Mouse (Mus musculus): ENCODE results near the gene Hid1. TPM values are rescaled to one million over a fixed set of nuclear protein-coding genes. Genes with fewer than 3 reads are reported as not detected.

Hid1 gene
- total RNA-seq, 2 experiments from 2014 or later, result 98.8 to 107 TPM

- no peak for DNase-seq (ENCODE audit: extremely low spot score in 1 of 2, low spot score in 1 of 2)
These were observed 9.7 kb upstream of the Hid1 start for GRCm38 (mm10) chr11:115377254-115377653.

- no peak for DNase-seq (ENCODE audit: extremely low spot score in 1 of 2, low spot score in 1 of 2)
These were observed 9.2 kb upstream of the Hid1 start for GRCm38 (mm10) chr11:115376722-115377121.

GRCm38 (mm10) chr11:115374695-115375425 is 7.3 kb upstream of the Hid1 start:
- no peak for DNase-seq (ENCODE audit: extremely low spot score in 1 of 2, low spot score in 1 of 2)

- peak; percentile 61 to 67 for DNase-seq (ENCODE audit: extremely low spot score in 1 of 2, low spot score in 1 of 2)
These were observed 6.5 kb upstream of the Hid1 start for GRCm38 (mm10) chr11:115373805-115374694.

GRCm38 (mm10) chr11:115372737-115373136 is 5.2 kb upstream of the Hid1 start:
- no peak for DNase-seq (ENCODE audit: extremely low spot score in 1 of 2, low spot score in 1 of 2)

GRCm38 (mm10) chr11:115372015-115372414 is 4.5 kb upstream of the Hid1 start:
- DNase-seq (ENCODE audit: extremely low spot score in 1 of 2, low spot score in 1 of 2), result no peak

GRCm38 (mm10) chr11:115371354-115371753 is 3.8 kb upstream of the Hid1 start:
- no peak for DNase-seq (ENCODE audit: extremely low spot score in 1 of 2, low spot score in 1 of 2)

- no peak for DNase-seq (ENCODE audit: extremely low spot score in 1 of 2, low spot score in 1 of 2)
These were observed 2.8 kb upstream of the Hid1 start for GRCm38 (mm10) chr11:115370368-115370767.

- no peak for DNase-seq (ENCODE audit: extremely low spot score in 1 of 2, low spot score in 1 of 2)
These were observed 706 bp downstream of the Hid1 start for GRCm38 (mm10) chr11:115366706-115367394.

- DNase-seq (ENCODE audit: extremely low spot score in 1 of 2, low spot score in 1 of 2), result no peak
These were observed 1.4 kb downstream of the Hid1 start for GRCm38 (mm10) chr11:115366039-115366705.

GRCm38 (mm10) chr11:115364136-115364535 is 3.4 kb downstream of the Hid1 start:
- no peak for DNase-seq (ENCODE audit: extremely low spot score in 1 of 2, low spot score in 1 of 2)

- no peak for DNase-seq (ENCODE audit: extremely low spot score in 1 of 2, low spot score in 1 of 2)
These were observed 7.8 kb downstream of the Hid1 start for GRCm38 (mm10) chr11:115359726-115360125.

- no peak for DNase-seq (ENCODE audit: extremely low spot score in 1 of 2, low spot score in 1 of 2)
These were observed 8.3 kb downstream of the Hid1 start for GRCm38 (mm10) chr11:115359293-115359692.

- peak; percentile 51 to 81 for DNase-seq (ENCODE audit: extremely low spot score in 1 of 2, low spot score in 1 of 2)
These were observed 9.1 kb downstream of the Hid1 start for GRCm38 (mm10) chr11:115358468-115358867.

- peak; percentile 57 to 74 for DNase-seq (ENCODE audit: extremely low spot score in 1 of 2, low spot score in 1 of 2)
These were observed 13.4 kb downstream of the Hid1 start for GRCm38 (mm10) chr11:115354183-115354582.

GRCm38 (mm10) chr11:115353375-115353774 is 14.2 kb downstream of the Hid1 start:
- DNase-seq (ENCODE audit: extremely low spot score in 1 of 2, low spot score in 1 of 2), result no peak

GRCm38 (mm10) chr11:115349976-115350375 is 17.6 kb downstream of the Hid1 start:
- no peak for DNase-seq (ENCODE audit: extremely low spot score in 1 of 2, low spot score in 1 of 2)

- DNase-seq (ENCODE audit: extremely low spot score in 1 of 2, low spot score in 1 of 2), result no peak
These were observed 18.8 kb downstream of the Hid1 start for GRCm38 (mm10) chr11:115348681-115349248.

GRCm38 (mm10) chr11:115345515-115345914 is 22.0 kb downstream of the Hid1 start:
- no peak for DNase-seq (ENCODE audit: extremely low spot score in 1 of 2, low spot score in 1 of 2)

GRCm38 (mm10) chr11:115344967-115345366 is 22.6 kb downstream of the Hid1 start:
- DNase-seq (ENCODE audit: extremely low spot score in 1 of 2, low spot score in 1 of 2), result no peak
